Mouse (Mus musculus): ENCODE measurements around the gene Ube2d2b. TPM values are rescaled to one million over a fixed set of nuclear protein-coding genes. Genes with fewer than 3 reads are reported as not detected.

The Ube2d2b gene
- polyA plus RNA-seq (2015; fragmentation: Nextera tagmentation; extraction: Ambion mirVana): 0.14 and 0.35 TPM in 2 replicates

GRCm38 (mm10) chr5:107829998-107830560 is at the start of gene Ube2d2b:
Gene Ube2d2b (plus strand): TSS chr5:107830099.
- Histone ChIP-seq H3K27ac (ENCODE audit: low read length) (no peak within 1 kb of the TSS), H3K9ac (ENCODE audit: low read length) (no peak within 1 kb of the TSS), H3K36me3 (ENCODE audit: control insufficient read depth, insufficient read depth) (peaks cover 10% of the 10 kb centered on the region), H3K4me2 (ENCODE audit: low read depth, low read length) (no peak within 1 kb of the TSS), H3K4me3 (ENCODE audit: low read length) (no peak within 1 kb of the TSS), H3K27me3 (ENCODE audit: control insufficient read depth, insufficient read depth, low read length) (no peaks in the 10 kb centered on the region), H3K4me1 (ENCODE audit: control insufficient read depth, insufficient read depth, low read length) (peaks cover 6% of the 10 kb centered on the region), H3K9me3 (replicated peaks; ENCODE audit: control insufficient read depth, low read length) (no peaks in the 10 kb centered on the region; the same call in 1 of the 2 replicates)
- no peak for ATAC-seq (replicated peaks; ENCODE audit: extremely low read depth, insufficient read depth, low FRiP score)
- WGBS: 94% methylated on average over 22 of the region's 22 CpGs

GRCm38 (mm10) chr5:107782360-107782759 is 47.5 kb upstream of the Ube2d2b start:
- no peak overlapping the region for H3K27ac ChIP-seq (ENCODE audit: low read length)
- no peak overlapping the region for H3K4me2 ChIP-seq (ENCODE audit: low read depth, low read length)
- no peaks in the 10 kb centered on the region for H3K27me3 ChIP-seq (ENCODE audit: control insufficient read depth, insufficient read depth, low read length)
- ATAC-seq (replicated peaks; ENCODE audit: extremely low read depth, insufficient read depth, low FRiP score): no peak
- no peaks in the 10 kb centered on the region for H3K4me1 ChIP-seq (ENCODE audit: control insufficient read depth, insufficient read depth, low read length)
- no peak overlapping the region for H3K4me3 ChIP-seq (ENCODE audit: low read length)
- H3K9ac ChIP-seq (ENCODE audit: low read length): no peak overlapping the region
- no peaks in the 10 kb centered on the region for H3K9me3 ChIP-seq (replicated peaks; ENCODE audit: control insufficient read depth, low read length)
- H3K36me3 ChIP-seq (ENCODE audit: control insufficient read depth, insufficient read depth): peaks cover 8% of the 10 kb centered on the region
- WGBS: 87% methylated on average over 1 of the region's 1 CpGs

- Histone ChIP-seq H3K27ac (ENCODE audit: low read length) (no peak overlapping the region), H3K9ac (ENCODE audit: low read length) (no peak overlapping the region), H3K36me3 (ENCODE audit: control insufficient read depth, insufficient read depth) (peaks cover 12% of the 10 kb centered on the region), H3K4me1 (ENCODE audit: control insufficient read depth, insufficient read depth, low read length) (peaks cover 1% of the 10 kb centered on the region), H3K4me2 (ENCODE audit: low read depth, low read length) (no peak overlapping the region), H3K9me3 (replicated peaks; ENCODE audit: control insufficient read depth, low read length) (no peaks in the 10 kb centered on the region), H3K4me3 (ENCODE audit: low read length) (no peak overlapping the region), H3K27me3 (ENCODE audit: control insufficient read depth, insufficient read depth, low read length) (no peaks in the 10 kb centered on the region)
- WGBS: 79% methylated on average over 7 of the region's 7 CpGs
- ATAC-seq (replicated peaks; ENCODE audit: extremely low read depth, insufficient read depth, low FRiP score): no peak
Measured at GRCm38 (mm10) chr5:107787682-107788443, 42.0 kb upstream of the Ube2d2b start.

GRCm38 (mm10) chr5:107789492-107789891 is 40.4 kb upstream of the Ube2d2b start:
- Histone ChIP-seq H3K27me3 (ENCODE audit: control insufficient read depth, insufficient read depth, low read length) (no peaks in the 10 kb centered on the region), H3K27ac (ENCODE audit: low read length) (no peak overlapping the region), H3K9ac (ENCODE audit: low read length) (no peak overlapping the region), H3K4me2 (ENCODE audit: low read depth, low read length) (no peak overlapping the region), H3K4me3 (ENCODE audit: low read length) (no peak overlapping the region), H3K36me3 (ENCODE audit: control insufficient read depth, insufficient read depth) (peaks cover 12% of the 10 kb centered on the region), H3K9me3 (replicated peaks; ENCODE audit: control insufficient read depth, low read length) (no peaks in the 10 kb centered on the region), H3K4me1 (ENCODE audit: control insufficient read depth, insufficient read depth, low read length) (peaks cover 9% of the 10 kb centered on the region)
- ATAC-seq (replicated peaks; ENCODE audit: extremely low read depth, insufficient read depth, low FRiP score): no peak
- 66% methylated on average over 5 of the region's 5 CpGs for WGBS

- Histone ChIP-seq H3K36me3 (ENCODE audit: control insufficient read depth, insufficient read depth) (peaks cover 4% of the 10 kb centered on the region; the same call in 1 of the 2 replicates), H3K4me3 (ENCODE audit: low read length) (no peak overlapping the region), H3K27ac (ENCODE audit: low read length) (no peak overlapping the region), H3K4me1 (ENCODE audit: control insufficient read depth, insufficient read depth, low read length) (peaks cover 9% of the 10 kb centered on the region), H3K4me2 (ENCODE audit: low read depth, low read length) (no peak overlapping the region), H3K9ac (ENCODE audit: low read length) (no peak overlapping the region), H3K9me3 (replicated peaks; ENCODE audit: control insufficient read depth, low read length) (no peaks in the 10 kb centered on the region), H3K27me3 (ENCODE audit: control insufficient read depth, insufficient read depth, low read length) (no peaks in the 10 kb centered on the region)
- whole genome bisulfite sequencing: 85% methylated on average over 2 of the region's 2 CpGs
- no peak for ATAC-seq (replicated peaks; ENCODE audit: extremely low read depth, insufficient read depth, low FRiP score)
Measured at GRCm38 (mm10) chr5:107791966-107792365, 37.9 kb upstream of the Ube2d2b start.

GRCm38 (mm10) chr5:107792516-107792915 is 37.4 kb upstream of the Ube2d2b start:
- Histone ChIP-seq H3K9ac (ENCODE audit: low read length) (no peak overlapping the region), H3K27ac (ENCODE audit: low read length) (peak overlapping the region; percentile 78; the same call in 1 of the 2 replicates), H3K4me1 (ENCODE audit: control insufficient read depth, insufficient read depth, low read length) (peaks cover 9% of the 10 kb centered on the region), H3K27me3 (ENCODE audit: control insufficient read depth, insufficient read depth, low read length) (no peaks in the 10 kb centered on the region), H3K36me3 (ENCODE audit: control insufficient read depth, insufficient read depth) (peaks cover 5% of the 10 kb centered on the region; the same call in 1 of the 2 replicates), H3K4me2 (ENCODE audit: low read depth, low read length) (no peak overlapping the region), H3K9me3 (replicated peaks; ENCODE audit: control insufficient read depth, low read length) (no peaks in the 10 kb centered on the region), H3K4me3 (ENCODE audit: low read length) (no peak overlapping the region)
- WGBS: 88% methylated on average over 3 of the region's 3 CpGs
- ATAC-seq (replicated peaks; ENCODE audit: extremely low read depth, insufficient read depth, low FRiP score): no peak

GRCm38 (mm10) chr5:107793258-107793657 is 36.6 kb upstream of the Ube2d2b start:
- no peaks in the 10 kb centered on the region for H3K27me3 ChIP-seq (ENCODE audit: control insufficient read depth, insufficient read depth, low read length)
- H3K4me3 ChIP-seq (ENCODE audit: low read length): no peak overlapping the region
- peaks cover 9% of the 10 kb centered on the region; the same call in 1 of the 2 replicates for H3K36me3 ChIP-seq (ENCODE audit: control insufficient read depth, insufficient read depth)
- H3K9ac ChIP-seq (ENCODE audit: low read length): peak overlapping the region; percentile 30; the same call in 1 of the 2 replicates
- ATAC-seq (replicated peaks; ENCODE audit: extremely low read depth, insufficient read depth, low FRiP score): peak; percentile 85
- peaks cover 9% of the 10 kb centered on the region for H3K4me1 ChIP-seq (ENCODE audit: control insufficient read depth, insufficient read depth, low read length)
- H3K4me2 ChIP-seq (ENCODE audit: low read depth, low read length): no peak overlapping the region
- no peaks in the 10 kb centered on the region for H3K9me3 ChIP-seq (replicated peaks; ENCODE audit: control insufficient read depth, low read length)
- H3K27ac ChIP-seq (ENCODE audit: low read length): peak overlapping the region; percentile 78
- 5% methylated on average over 3 of the region's 3 CpGs for WGBS

GRCm38 (mm10) chr5:107793927-107794326 is 36.0 kb upstream of the Ube2d2b start:
- no peak overlapping the region for H3K27ac ChIP-seq (ENCODE audit: low read length)
- H3K9ac ChIP-seq (ENCODE audit: low read length): no peak overlapping the region
- H3K36me3 ChIP-seq (ENCODE audit: control insufficient read depth, insufficient read depth): peaks cover 13% of the 10 kb centered on the region; the same call in 1 of the 2 replicates
- peak; percentile 54; the same call in 1 of the 2 replicates for ATAC-seq (replicated peaks; ENCODE audit: extremely low read depth, insufficient read depth, low FRiP score)
- no peak overlapping the region for H3K4me2 ChIP-seq (ENCODE audit: low read depth, low read length)
- no peaks in the 10 kb centered on the region for H3K27me3 ChIP-seq (ENCODE audit: control insufficient read depth, insufficient read depth, low read length)
- H3K9me3 ChIP-seq (replicated peaks; ENCODE audit: control insufficient read depth, low read length): no peaks in the 10 kb centered on the region
- 15% methylated on average over 2 of the region's 2 CpGs for WGBS
- H3K4me1 ChIP-seq (ENCODE audit: control insufficient read depth, insufficient read depth, low read length): peaks cover 9% of the 10 kb centered on the region
- H3K4me3 ChIP-seq (ENCODE audit: low read length): no peak overlapping the region

GRCm38 (mm10) chr5:107798290-107798689 is 31.6 kb upstream of the Ube2d2b start:
- Histone ChIP-seq H3K9me3 (replicated peaks; ENCODE audit: control insufficient read depth, low read length) (no peaks in the 10 kb centered on the region), H3K27ac (ENCODE audit: low read length) (no peak overlapping the region), H3K4me2 (ENCODE audit: low read depth, low read length) (no peak overlapping the region), H3K36me3 (ENCODE audit: control insufficient read depth, insufficient read depth) (peaks cover 15% of the 10 kb centered on the region), H3K27me3 (ENCODE audit: control insufficient read depth, insufficient read depth, low read length) (no peaks in the 10 kb centered on the region), H3K4me1 (ENCODE audit: control insufficient read depth, insufficient read depth, low read length) (peaks cover 4% of the 10 kb centered on the region), H3K4me3 (ENCODE audit: low read length) (no peak overlapping the region), H3K9ac (ENCODE audit: low read length) (no peak overlapping the region)
- 92% methylated on average over 6 of the region's 6 CpGs for WGBS
- ATAC-seq (replicated peaks; ENCODE audit: extremely low read depth, insufficient read depth, low FRiP score): no peak

Measured in heart, embryonic 16.5 days (tissue).